Mouse (Mus musculus) lung, embryonic 14.5 days (tissue): ENCODE data around the gene Map3k5. TPM values are rescaled to one million over a fixed set of nuclear protein-coding genes. Genes with fewer than 3 reads are reported as not detected.

Experiments
- ATAC-seq: fragments of 200-750 bp; cut with Nextera tagmentation; 2 replicates; pipeline ENCODE4 v1.8.0; 2017; ENCODE audit warnings: mild to moderate bottlenecking, moderate TSS enrichment, moderate library complexity; ENCODE audit not compliant: insufficient read depth
- DNase-seq: peaks from one replicate; pipeline ENCODE4 v3.0.0-alpha.2; 2015
- H3K27ac ChIP-seq: fragments of 300-500 bp; sonication (generic); 2 replicates; pipeline ENCODE4 v1.5.1; 2014; ENCODE audit warnings: low read depth, mild to moderate bottlenecking, moderate library complexity
- H3K27me3 ChIP-seq: fragments of 300-500 bp; sonication (generic); 2 replicates; pipeline ENCODE4 v1.6.1; 2014; ENCODE audit warnings: low read length, control low read depth; ENCODE audit not compliant: insufficient read depth
- H3K36me3 ChIP-seq: fragments of 300-500 bp; sonication (generic); 2 replicates; pipeline ENCODE4 v1.6.1; 2014; ENCODE audit warnings: control low read depth; ENCODE audit not compliant: insufficient read depth
- H3K4me1 ChIP-seq: fragments of 300-500 bp; sonication (generic); 2 replicates; pipeline ENCODE4 v1.6.1; 2014; ENCODE audit warnings: antibody characterized with exemption, control low read depth; ENCODE audit not compliant: insufficient read depth
- H3K4me2 ChIP-seq: fragments of 300-500 bp; sonication (generic); 2 replicates; pipeline ENCODE4 v1.6.1; 2014; ENCODE audit warnings: mild to moderate bottlenecking
- H3K4me3 ChIP-seq: fragments of 300-500 bp; sonication (generic); 2 replicates; pipeline ENCODE4 v1.5.1; 2014; ENCODE audit warnings: low read depth, low read length
- H3K9ac ChIP-seq: fragments of 300-500 bp; sonication (generic); 2 replicates; pipeline ENCODE4 v1.6.1; 2014
- H3K9me3 ChIP-seq: fragments of 300-500 bp; sonication (generic); 2 replicates; pipeline ENCODE4 v1.6.1; 2016; ENCODE audit warnings: low read depth, low read length, control low read depth
- CTCF ChIP-seq: IDR thresholded peaks from 2 replicates; pipeline ENCODE4 v1.5.1; 2016; ENCODE audit warnings: antibody characterized with exemption, low read depth
- WGBS: fragments of 180-500 bp; shearing (Covaris S2); extraction: QIAGEN DNeasy Blood & Tissue Kit; methylation state at CpG from one replicate; pipeline ENCODE4 v1.1.7; 2014; 5-methylcytosine and 5-hydroxymethylcytosine counted together
- polyA plus RNA-seq: library from polyadenylated mRNA; unstranded; fragments of >200 nt; fragmentation: Nextera tagmentation; extraction: Ambion mirVana; gene quantifications from 2 replicates; pipeline ENCODE4 v1.2.1, GENCODE M21; 2014

The Map3k5 gene
- polyA plus RNA-seq, 1 experiment from 2014 or later = 2.5 TPM

DNA sequence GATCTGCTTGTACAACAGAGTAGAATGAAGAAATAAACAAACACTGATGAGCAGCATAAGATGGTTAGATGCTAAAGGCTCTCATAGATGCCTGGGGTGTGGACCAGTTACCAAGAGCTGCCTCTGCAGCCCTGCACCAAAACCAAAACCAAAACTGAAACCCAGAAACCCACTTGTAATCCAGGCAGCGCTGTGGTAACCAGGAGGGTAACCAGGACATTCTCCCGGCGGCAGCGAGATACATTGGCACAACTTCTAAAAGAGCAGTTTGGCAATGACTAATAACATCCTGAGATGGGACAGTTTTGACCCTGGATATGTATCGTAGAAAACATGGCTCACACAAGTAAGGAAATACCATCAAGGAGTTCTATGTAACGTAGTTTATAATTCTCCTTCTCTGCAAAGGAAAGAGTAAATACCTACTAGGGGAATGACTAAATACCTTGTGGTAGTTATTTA lies 71.2 kb downstream of the Map3k5 start:
- ATAC-seq = no peak
- no peak overlapping the region for H3K9ac ChIP-seq
- H3K36me3 ChIP-seq = no peaks in the 10 kb centered on the region
- H3K27me3 ChIP-seq = no peaks in the 10 kb centered on the region
- no peak overlapping the region for H3K4me2 ChIP-seq
- H3K27ac ChIP-seq = no peak overlapping the region
- no peaks in the 10 kb centered on the region for H3K4me1 ChIP-seq
- 75% methylated on average over 6 of the region's 6 CpGs for WGBS
- DNase-seq = no peak
- no peaks in the 10 kb centered on the region for H3K9me3 ChIP-seq
- no peak for TF ChIP-seq CTCF
- no peak overlapping the region for H3K4me3 ChIP-seq

GRCm38 (mm10) chr10:20006333-20007093 lies 72.2 kb downstream of the Map3k5 start:
- Histone ChIP-seq H3K4me3 (no peak overlapping the region), H3K27ac (no peak overlapping the region), H3K27me3 (no peaks in the 10 kb centered on the region), H3K4me2 (no peak overlapping the region), H3K36me3 (no peaks in the 10 kb centered on the region), H3K4me1 (no peaks in the 10 kb centered on the region), H3K9me3 (no peaks in the 10 kb centered on the region), H3K9ac (no peak overlapping the region)
- no peak for TF ChIP-seq CTCF
- DNase-seq (no peak), ATAC-seq (no peak)
- 71% methylated on average over 17 of the region's 17 CpGs for WGBS

DNA sequence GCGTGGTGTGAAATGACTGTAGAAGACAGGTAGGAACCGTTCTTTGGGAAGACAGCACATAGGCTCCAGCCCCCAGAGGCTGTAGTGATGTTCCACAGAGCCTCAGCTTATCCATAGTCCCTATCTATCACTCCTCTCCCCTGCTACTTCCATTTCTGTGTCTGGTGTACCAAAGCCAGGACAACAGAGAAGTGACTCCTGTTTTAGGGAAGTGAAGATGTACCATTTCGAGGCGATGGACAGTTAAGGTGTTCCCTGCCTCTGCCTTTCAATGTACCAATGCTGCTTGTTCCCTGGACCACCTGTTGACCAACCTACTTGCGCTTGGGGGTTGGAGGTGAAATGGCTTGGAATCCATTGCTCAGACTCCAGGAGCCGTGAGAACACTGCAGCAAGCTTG lies 75.0 kb downstream of the Map3k5 start:
- no peak overlapping the region for H3K9ac ChIP-seq
- TF ChIP-seq CTCF = no peak
- no peaks in the 10 kb centered on the region for H3K9me3 ChIP-seq
- H3K4me3 ChIP-seq = no peak overlapping the region
- H3K4me2 ChIP-seq = no peak overlapping the region
- H3K4me1 ChIP-seq = no peaks in the 10 kb centered on the region
- H3K27ac ChIP-seq = no peak overlapping the region
- ATAC-seq (no peak), DNase-seq (no peak)
- WGBS = 92% methylated on average over 6 of the region's 6 CpGs
- no peaks in the 10 kb centered on the region for H3K27me3 ChIP-seq
- H3K36me3 ChIP-seq = no peaks in the 10 kb centered on the region

- Histone ChIP-seq H3K4me3 (no peak overlapping the region), H3K4me2 (no peak overlapping the region), H3K9me3 (no peaks in the 10 kb centered on the region), H3K36me3 (no peaks in the 10 kb centered on the region), H3K27me3 (no peaks in the 10 kb centered on the region), H3K9ac (no peak overlapping the region), H3K4me1 (no peaks in the 10 kb centered on the region), H3K27ac (no peak overlapping the region)
- no peak for TF ChIP-seq CTCF
- ATAC-seq = no peak
- no peak for DNase-seq
- 94% methylated on average over 3 of the region's 3 CpGs for WGBS
These were observed 75.7 kb downstream of the Map3k5 start for GRCm38 (mm10) chr10:20010018-20010417.

- TF ChIP-seq CTCF = no peak
- 92% methylated on average over 10 of the region's 10 CpGs for WGBS
- Histone ChIP-seq H3K4me1 (no peaks in the 10 kb centered on the region), H3K9ac (no peak overlapping the region), H3K4me3 (no peak overlapping the region), H3K27ac (no peak overlapping the region), H3K36me3 (no peaks in the 10 kb centered on the region), H3K9me3 (peaks cover 10% of the 10 kb centered on the region; the same call in 1 of the 2 replicates), H3K27me3 (no peaks in the 10 kb centered on the region), H3K4me2 (no peak overlapping the region)
- no peak for ATAC-seq
- no peak for DNase-seq
These were observed 84.1 kb downstream of the Map3k5 start for GRCm38 (mm10) chr10:20018406-20018805.

DNA sequence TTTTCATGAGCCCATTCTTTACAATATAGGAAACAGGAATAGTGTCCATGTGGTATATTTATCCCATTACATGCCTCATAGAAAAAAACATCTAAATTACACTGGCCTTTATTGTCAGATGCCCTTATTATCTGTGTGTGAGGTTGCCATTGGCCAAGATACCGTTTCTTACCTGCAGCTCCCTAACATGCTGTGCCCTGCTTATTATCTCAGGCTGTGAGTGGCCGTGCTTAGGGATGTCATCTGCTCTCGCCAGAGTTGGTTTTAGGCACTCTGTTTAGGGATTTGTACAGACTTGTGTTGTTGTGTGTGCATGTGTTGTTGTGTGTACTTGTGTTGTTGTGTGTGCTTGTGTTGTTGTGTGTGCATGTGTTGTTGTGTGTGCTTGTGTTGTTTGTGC lies 84.5 kb downstream of the Map3k5 start:
- 92% methylated on average over 3 of the region's 3 CpGs for WGBS
- Histone ChIP-seq H3K4me1 (no peaks in the 10 kb centered on the region), H3K27me3 (no peaks in the 10 kb centered on the region), H3K4me3 (no peak overlapping the region), H3K36me3 (no peaks in the 10 kb centered on the region), H3K27ac (no peak overlapping the region), H3K4me2 (no peak overlapping the region), H3K9ac (no peak overlapping the region), H3K9me3 (peaks cover 10% of the 10 kb centered on the region; the same call in 1 of the 2 replicates)
- no peak for TF ChIP-seq CTCF
- no peak for DNase-seq
- no peak for ATAC-seq

- DNase-seq (no peak), ATAC-seq (no peak)
- H3K9me3 ChIP-seq = peaks cover 10% of the 10 kb centered on the region; the same call in 1 of the 2 replicates
- H3K36me3 ChIP-seq = no peaks in the 10 kb centered on the region
- no peak overlapping the region for H3K27ac ChIP-seq
- H3K27me3 ChIP-seq = no peaks in the 10 kb centered on the region
- H3K4me3 ChIP-seq = no peak overlapping the region
- H3K9ac ChIP-seq = no peak overlapping the region
- WGBS = 84% methylated on average over 6 of the region's 6 CpGs
- TF ChIP-seq CTCF = no peak
- no peaks in the 10 kb centered on the region for H3K4me1 ChIP-seq
- no peak overlapping the region for H3K4me2 ChIP-seq
These were observed 87.0 kb downstream of the Map3k5 start for GRCm38 (mm10) chr10:20021256-20021655.
